Mouse (Mus musculus) limb, embryonic 10.5 days (tissue): ENCODE measurements around the gene Ugt1a7c. TPM values are rescaled to one million over a fixed set of nuclear protein-coding genes. Genes with fewer than 3 reads are reported as not detected.
"Not testable (repeated sequence)": the region's sequence is repeated elsewhere in the genome, so short reads cannot be mapped to it uniquely, and the experiment has no call there.

Source experiments
- DNase-seq: peaks from one replicate; pipeline ENCODE4 v3.0.0-alpha.2; 2017; ENCODE audit warnings: low spot score
- H3K27ac ChIP-seq: fragments of 300-500 bp; sonication (generic); 2 replicates; pipeline ENCODE4 v1.5.1; 2016; ENCODE audit warnings: mild to moderate bottlenecking
- H3K27me3 ChIP-seq: fragments of 300-500 bp; sonication (generic); 2 replicates; pipeline ENCODE4 v1.6.1; 2016; ENCODE audit warnings: low read depth, mild to moderate bottlenecking; ENCODE audit not compliant: poor library complexity, severe bottlenecking
- H3K36me3 ChIP-seq: fragments of 300-500 bp; sonication (generic); 2 replicates; pipeline ENCODE4 v1.6.1; 2016; ENCODE audit warnings: mild to moderate bottlenecking, moderate library complexity
- H3K4me1 ChIP-seq: fragments of 300-500 bp; sonication (generic); 2 replicates; pipeline ENCODE4 v1.6.1; 2016
- H3K4me3 ChIP-seq: fragments of 300-500 bp; sonication (generic); 2 replicates; pipeline ENCODE4 v1.5.1; 2016; ENCODE audit warnings: mild to moderate bottlenecking, moderate library complexity
- H3K9me3 ChIP-seq: fragments of 300-500 bp; sonication (generic); replicated peaks from 2 replicates; pipeline ENCODE4 v1.6.1; 2016; ENCODE audit warnings: mild to moderate bottlenecking
- WGBS: fragments of 180-500 bp; shearing (Covaris S2); methylation state at CpG from one replicate; pipeline ENCODE4 v1.1.7; 2016; 5-methylcytosine and 5-hydroxymethylcytosine counted together
- polyA plus RNA-seq: library from polyadenylated mRNA; unstranded; fragments of >200 nt; fragmentation: Nextera tagmentation; extraction: Ambion mirVana; gene quantifications from 2 replicates; pipeline ENCODE4 v1.2.1, GENCODE M21; 2016

The Ugt1a7c gene
- polyA plus RNA-seq, 1 experiment from 2014 or later, result 0.61 TPM

DNA sequence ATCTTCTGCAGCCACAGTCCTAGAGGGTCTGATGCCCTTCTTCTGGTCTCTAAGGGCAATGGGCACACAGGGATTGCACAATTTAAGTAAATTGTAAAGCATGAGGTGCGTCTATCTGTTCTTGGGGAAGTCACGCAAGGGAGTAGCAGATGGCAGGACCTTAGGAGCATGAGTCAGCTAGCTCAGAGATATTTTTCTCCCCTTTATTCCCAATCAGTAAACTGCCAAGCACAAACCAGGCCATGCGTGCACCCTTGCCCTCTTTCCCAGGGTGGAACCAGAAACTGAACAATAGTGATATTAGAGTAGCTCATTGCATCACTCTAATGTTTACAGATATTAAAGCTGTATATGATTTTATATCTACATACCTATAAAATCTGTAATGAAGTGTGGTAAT, 3.7 kb downstream of the Ugt1a7c start:
- 95% methylated on average over 3 of the region's 3 CpGs for WGBS

GRCm38 (mm10) chr1:88099691-88100090, 4.8 kb downstream of the Ugt1a7c start:
- not testable (repeated sequence) for H3K27ac ChIP-seq, H3K36me3 ChIP-seq, DNase-seq, H3K27me3 ChIP-seq, H3K9me3 ChIP-seq, H3K4me3 ChIP-seq
- WGBS, result 89% methylated on average over 2 of the region's 2 CpGs
- peaks cover 11% of the 10 kb centered on the region for H3K4me1 ChIP-seq

More for the DNA sequence above, 3.7 kb downstream of the Ugt1a7c start:
- H3K27ac ChIP-seq, H3K9me3 ChIP-seq, H3K4me3 ChIP-seq, H3K27me3 ChIP-seq, DNase-seq, H3K36me3 ChIP-seq: not testable (repeated sequence)
- H3K4me1 ChIP-seq, result peaks cover 13% of the 10 kb centered on the region

- WGBS, result 77% methylated on average over 3 of the region's 3 CpGs
Measured at GRCm38 (mm10) chr1:88103019-88103418, 8.2 kb downstream of the Ugt1a7c start, which contains the start of gene Ugt1a6b. Ugt1a6b (plus strand) TSS chr1:88103252.

GRCm38 (mm10) chr1:88103697-88104468, 9.0 kb downstream of the Ugt1a7c start:
- not testable (repeated sequence) for H3K27ac ChIP-seq, H3K4me1 ChIP-seq

More at GRCm38 (mm10) chr1:88103019-88103418, 8.2 kb downstream of the Ugt1a7c start, which contains the start of gene Ugt1a6b:
- H3K27me3 ChIP-seq, H3K9me3 ChIP-seq, H3K4me3 ChIP-seq, H3K36me3 ChIP-seq, H3K4me1 ChIP-seq, DNase-seq, H3K27ac ChIP-seq: not testable (repeated sequence)

DNA sequence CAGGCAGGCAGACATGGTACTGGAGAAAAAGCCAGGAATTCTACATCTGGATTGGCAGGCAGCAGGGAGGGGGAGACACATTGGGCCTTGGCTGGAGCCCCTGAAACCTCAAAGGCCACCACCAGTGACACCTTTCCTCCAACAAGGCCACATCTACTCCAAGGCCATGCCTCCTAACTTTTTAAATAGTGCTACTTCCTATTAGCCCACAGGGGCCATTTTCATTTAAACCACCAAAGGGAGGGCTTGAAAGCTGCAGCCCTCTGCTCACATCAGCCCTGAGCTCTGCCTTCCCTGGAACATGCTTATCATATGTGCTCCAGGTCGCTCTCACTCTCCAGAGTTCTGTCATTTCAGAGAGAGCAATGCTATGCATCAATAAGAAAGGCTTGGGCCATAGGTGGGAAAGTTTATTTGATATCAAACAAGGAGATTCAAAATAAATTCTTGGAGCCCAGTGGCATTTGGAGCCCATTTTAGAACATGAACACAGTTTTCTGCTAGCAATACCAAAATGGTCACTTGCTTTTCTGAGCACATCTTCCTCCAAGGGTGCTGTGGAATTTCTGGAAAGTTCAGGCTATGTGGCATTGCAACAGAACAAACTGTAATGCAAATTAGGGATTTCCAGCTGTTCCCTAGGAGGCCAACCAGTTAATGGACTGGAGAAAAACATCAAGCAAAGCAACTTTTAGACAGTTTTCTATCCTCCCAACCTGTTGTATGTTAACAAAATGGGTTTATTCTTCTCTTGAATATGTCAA, 10.0 kb downstream of the Ugt1a7c start:
- no peaks in the 10 kb centered on the region for H3K27me3 ChIP-seq
- DNase-seq, result no peak
- no peaks in the 10 kb centered on the region for H3K9me3 ChIP-seq
- H3K4me3 ChIP-seq, result no peak overlapping the region
- no peak overlapping the region for H3K27ac ChIP-seq
- no peaks in the 10 kb centered on the region for H3K36me3 ChIP-seq
- no peaks in the 10 kb centered on the region for H3K4me1 ChIP-seq
- WGBS, result 85% methylated on average over 1 of the region's 1 CpGs

More at GRCm38 (mm10) chr1:88103697-88104468, 9.0 kb downstream of the Ugt1a7c start:
- not testable (repeated sequence) for H3K4me3 ChIP-seq, H3K27me3 ChIP-seq, DNase-seq, H3K36me3 ChIP-seq, H3K9me3 ChIP-seq
- WGBS, result 89% methylated on average over 5 of the region's 5 CpGs

DNA sequence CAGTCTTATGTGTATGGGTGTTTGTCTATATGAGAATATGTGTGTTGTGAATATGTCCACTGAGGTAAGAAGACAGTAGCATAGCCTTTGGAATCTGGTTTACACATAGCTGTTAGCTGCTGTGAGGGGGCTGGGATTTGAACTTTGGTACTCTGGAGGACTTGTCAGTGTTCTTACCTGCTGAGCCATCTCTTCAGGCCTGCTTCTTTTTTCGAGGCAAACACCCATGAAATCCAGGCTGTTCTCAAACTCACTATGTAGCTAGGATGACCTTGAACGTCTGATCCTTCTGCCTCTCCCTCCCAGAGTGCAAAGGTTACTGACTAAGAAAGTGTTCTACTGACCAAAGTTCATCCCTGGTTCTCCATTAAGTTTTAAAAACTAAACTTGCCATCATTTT, 10.8 kb downstream of the Ugt1a7c start:
- WGBS, result 72% methylated on average over 2 of the region's 2 CpGs
- Histone ChIP-seq H3K9me3 (no peaks in the 10 kb centered on the region), H3K27me3 (no peaks in the 10 kb centered on the region), H3K27ac (no peak overlapping the region), H3K4me1 (no peaks in the 10 kb centered on the region), H3K36me3 (no peaks in the 10 kb centered on the region), H3K4me3 (no peak overlapping the region)
- DNase-seq, result no peak

- H3K36me3 ChIP-seq, H3K4me3 ChIP-seq, H3K27ac ChIP-seq, H3K4me1 ChIP-seq, H3K27me3 ChIP-seq, H3K9me3 ChIP-seq, DNase-seq: not testable (repeated sequence)
- WGBS, result 88% methylated on average over 2 of the region's 2 CpGs
Measured at GRCm38 (mm10) chr1:88109027-88109557, 14.2 kb downstream of the Ugt1a7c start.

DNA sequence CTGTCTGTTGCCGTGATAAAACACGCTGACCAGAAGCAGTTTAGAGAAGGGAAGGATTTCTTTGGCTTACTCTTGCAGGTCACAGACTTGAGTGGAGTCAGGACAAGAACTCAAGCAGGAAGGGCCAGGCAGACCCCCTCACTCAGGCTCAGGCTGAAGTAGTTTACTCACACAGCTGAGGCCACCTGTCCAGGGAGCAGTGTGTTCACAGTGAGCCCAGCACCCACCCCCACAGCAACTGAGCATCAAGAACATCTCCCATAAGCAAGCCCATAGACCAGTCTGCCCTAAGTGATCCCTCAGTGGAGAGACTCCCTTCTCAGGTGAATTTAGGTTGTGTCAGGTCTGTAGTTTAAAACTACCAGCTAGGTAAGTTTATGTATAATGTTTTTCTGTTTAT, 14.7 kb downstream of the Ugt1a7c start:
- H3K27me3 ChIP-seq, result not testable (repeated sequence)

DNA sequence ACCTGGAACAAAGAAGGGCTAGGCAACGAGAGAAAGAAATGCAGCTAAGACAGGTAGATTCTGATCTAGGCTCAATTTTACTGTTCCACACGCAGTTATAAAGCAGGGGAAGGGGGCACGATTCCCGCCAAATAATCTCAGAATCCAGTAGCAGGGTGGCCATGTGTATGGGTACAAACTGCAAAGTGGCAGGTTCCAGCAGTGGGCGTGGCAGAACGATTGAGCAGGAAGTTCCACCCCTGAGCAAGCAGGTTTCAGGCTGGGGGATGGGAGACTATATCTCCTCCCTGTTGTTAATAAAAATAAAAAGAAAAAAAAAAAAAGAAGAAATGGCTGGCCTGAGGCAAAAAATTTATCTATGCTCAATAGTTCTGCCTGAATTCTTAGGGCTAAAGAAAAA, 17.9 kb downstream of the Ugt1a7c start:
- 89% methylated on average over 6 of the region's 6 CpGs for WGBS
- not testable (repeated sequence) for H3K9me3 ChIP-seq, H3K4me3 ChIP-seq, H3K36me3 ChIP-seq, H3K4me1 ChIP-seq, H3K27me3 ChIP-seq, DNase-seq, H3K27ac ChIP-seq

More for the DNA sequence above, 14.7 kb downstream of the Ugt1a7c start:
- not testable (repeated sequence) for H3K27ac ChIP-seq, H3K36me3 ChIP-seq, H3K4me3 ChIP-seq, H3K4me1 ChIP-seq, DNase-seq, H3K9me3 ChIP-seq
- 82% methylated on average over 2 of the region's 2 CpGs for WGBS

- not testable (repeated sequence) for H3K27ac ChIP-seq, H3K9me3 ChIP-seq, H3K4me1 ChIP-seq, H3K36me3 ChIP-seq, DNase-seq, H3K27me3 ChIP-seq, H3K4me3 ChIP-seq
- WGBS, result 5% methylated on average over 4 of the region's 4 CpGs
Measured at GRCm38 (mm10) chr1:88120550-88120949, 25.7 kb downstream of the Ugt1a7c start.

DNA sequence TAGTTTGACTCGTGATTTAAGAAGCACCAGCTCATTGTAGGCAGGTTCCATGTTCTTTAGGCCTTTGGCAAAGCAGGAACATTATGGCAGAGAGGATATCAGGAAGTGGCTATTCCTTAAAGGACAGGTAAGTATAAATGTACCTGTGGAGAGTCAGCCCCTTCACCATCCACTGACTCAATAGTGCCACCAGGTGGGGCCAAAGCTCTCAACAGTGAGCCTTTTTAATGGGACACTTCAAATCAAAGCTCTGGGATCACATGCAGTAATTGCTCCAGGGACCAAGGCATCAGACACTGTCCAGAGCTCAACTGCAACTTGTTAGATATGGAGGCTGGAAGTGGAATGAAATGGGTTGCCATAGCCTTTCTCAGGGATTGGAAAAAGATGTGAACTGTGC, 26.7 kb downstream of the Ugt1a7c start:
- no CpG with 5 or more reads among the region's 1 CpGs for WGBS
- H3K27me3 ChIP-seq, H3K9me3 ChIP-seq, H3K36me3 ChIP-seq, H3K4me1 ChIP-seq, H3K27ac ChIP-seq, DNase-seq, H3K4me3 ChIP-seq: not testable (repeated sequence)

DNA sequence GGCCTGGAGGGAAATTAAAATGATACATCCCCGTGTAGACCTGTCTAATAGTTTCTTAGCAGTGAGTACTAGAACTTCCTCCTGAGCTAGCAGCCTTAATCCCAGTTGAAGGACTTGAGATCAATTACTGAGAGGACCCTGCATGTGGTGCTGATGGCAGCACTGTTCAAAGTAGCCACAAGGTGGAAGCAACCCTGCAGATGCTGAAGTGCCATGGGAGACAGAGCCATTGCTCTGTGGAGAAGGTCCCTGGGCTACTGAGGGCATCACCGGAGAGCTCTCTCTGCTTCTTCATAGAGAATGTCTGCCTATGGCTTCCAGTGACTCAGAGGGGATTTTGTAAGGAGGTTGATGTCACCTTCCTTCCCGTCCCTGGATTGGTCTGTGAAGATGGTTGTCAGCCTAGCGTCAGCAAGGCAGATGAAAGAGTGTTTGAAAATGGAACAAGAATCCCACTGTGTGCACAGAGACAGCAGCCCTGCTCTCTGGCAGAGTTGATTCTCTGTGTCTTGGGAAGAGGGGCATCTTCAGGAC, 31.0 kb downstream of the Ugt1a7c start:
- not testable (repeated sequence) for H3K27ac ChIP-seq, H3K4me3 ChIP-seq, H3K4me1 ChIP-seq, H3K9me3 ChIP-seq, DNase-seq, H3K27me3 ChIP-seq, H3K36me3 ChIP-seq
- WGBS, result 81% methylated on average over 4 of the region's 4 CpGs

- not testable (repeated sequence) for H3K4me1 ChIP-seq, H3K27ac ChIP-seq, DNase-seq, H3K4me3 ChIP-seq, H3K36me3 ChIP-seq, H3K27me3 ChIP-seq, H3K9me3 ChIP-seq
- WGBS, result 83% methylated on average over 2 of the region's 2 CpGs
Measured at GRCm38 (mm10) chr1:88129091-88129490, 34.2 kb downstream of the Ugt1a7c start.
